Mouse (Mus musculus) testis, adult 2 months (tissue): ENCODE measurements around the gene 4921524J17Rik.

Experiments
- CTCF ChIP-seq: fragments of 200-500 bp; IDR thresholded peaks from 2 replicates; pipeline ENCODE4 v1.5.1; 2012; ENCODE audit warnings: low read depth, mild to moderate bottlenecking, inconsistent platforms, low read length, moderate library complexity; ENCODE audit not compliant: control insufficient read depth, insufficient read depth, insufficient replicate concordance
- POLR2A ChIP-seq: fragments of 200-500 bp; IDR thresholded peaks from 2 replicates; pipeline ENCODE4 v1.6.1; 2012; ENCODE audit warnings: low read depth, mild to moderate bottlenecking, inconsistent platforms, low read length, moderate library complexity; ENCODE audit not compliant: control insufficient read depth

DNA sequence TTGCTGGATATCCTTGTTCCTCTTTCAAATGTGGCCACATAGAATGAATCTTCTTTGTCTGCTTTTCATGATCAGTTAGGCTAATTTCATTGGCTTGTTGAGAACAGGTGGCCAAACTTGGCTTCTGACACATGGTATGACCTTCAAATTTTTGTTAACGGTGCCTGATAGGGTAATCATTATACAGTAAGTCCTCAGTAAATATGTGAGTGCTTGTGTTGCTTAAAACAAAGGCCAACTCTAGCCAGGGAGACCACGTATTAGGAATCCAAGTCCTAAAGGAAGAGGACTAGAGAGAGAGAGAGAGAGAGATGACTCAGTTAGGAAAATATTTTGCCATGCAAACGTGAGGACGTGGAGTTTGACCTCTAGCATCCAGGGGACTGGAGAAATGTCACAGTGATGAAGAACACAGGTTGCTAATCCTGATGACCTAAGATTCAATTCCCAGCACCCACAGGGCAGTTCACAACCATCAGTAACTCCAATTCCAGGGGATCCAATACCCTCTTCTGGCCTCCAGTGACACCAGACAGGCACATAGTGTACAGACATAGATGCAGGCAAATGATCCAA lies 44.4 kb upstream of the 4921524J17Rik start:
- no peak for TF ChIP-seq CTCF
- no peak for TF ChIP-seq POLR2A
